Mouse (Mus musculus) megakaryocyte progenitor cell, adult 5-6 weeks (primary cell): ENCODE data around the gene Olfr854. TPM values are rescaled to one million over a fixed set of nuclear protein-coding genes. Genes with fewer than 3 reads are reported as not detected.

Source experiments
- ATAC-seq: replicated peaks from 2 replicates; pipeline ENCODE4 v1.8.0; 2016; ENCODE audit warnings: mild to moderate bottlenecking, moderate TSS enrichment, inconsistent platforms; ENCODE audit not compliant: poor library complexity
- total RNA-seq, 2 experiments: library from RNA; stranded (forward) in 1 of 2; stranded (reverse) in 1 of 2; fragments of 157-497, 149-512 nt in 1 of 2; fragments of 200-1000 nt in 1 of 2; gene quantifications; 2 replicates each; pipeline versions ENCODE4 v1.2.3 to v1.2.4; 2015 to 2017

Gene Olfr854
- not detected in 2 replicates for total RNA-seq (2015)
- not detected in 2 replicates for total RNA-seq (2017)

DNA sequence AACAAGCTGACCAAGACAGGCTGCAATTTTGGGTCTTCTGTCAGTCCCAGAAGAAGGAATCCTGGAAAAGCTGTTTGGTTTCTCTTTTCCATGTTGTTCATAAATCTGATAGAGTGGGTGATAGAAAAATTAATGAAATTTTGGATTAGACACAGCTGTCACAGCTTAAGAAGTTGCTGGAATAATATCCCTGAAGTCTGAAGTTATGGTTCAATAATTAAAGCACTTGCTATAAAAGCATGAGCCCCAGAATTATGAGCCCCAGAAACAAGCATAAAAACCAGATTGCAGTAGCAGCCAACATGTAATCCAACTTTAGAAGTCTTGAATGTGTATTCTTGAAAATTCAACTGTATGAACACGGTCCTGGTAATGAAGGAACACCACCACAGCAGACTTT lies at the start of gene Olfr854:
TSS of gene Olfr854 (minus strand) at position 101 of the 400 bp plus-strand sequence.
- no peak for ATAC-seq

DNA sequence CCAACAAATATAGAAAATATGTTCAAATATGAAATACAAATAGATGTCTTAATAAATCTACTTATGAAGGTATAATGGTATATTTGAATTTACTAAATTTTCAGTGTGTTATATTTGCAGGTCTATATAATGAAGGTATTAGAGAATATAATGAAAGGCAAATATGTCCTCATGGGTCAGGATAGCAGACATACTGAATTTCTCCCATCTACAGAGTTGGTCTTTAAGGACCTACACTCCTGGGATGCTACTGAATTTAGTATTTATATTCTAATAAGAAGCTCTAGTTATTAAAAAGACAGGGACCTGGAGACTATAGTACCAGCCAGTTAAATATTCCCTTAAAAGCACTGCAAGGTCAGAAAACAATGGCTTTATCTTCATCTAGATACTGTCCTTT lies 15.1 kb upstream of the Olfr854 start, which contains the start of gene Olfr855:
TSS of gene Olfr855 (plus strand) at position 301 of the 400 bp plus-strand sequence.
- ATAC-seq: no peak

DNA sequence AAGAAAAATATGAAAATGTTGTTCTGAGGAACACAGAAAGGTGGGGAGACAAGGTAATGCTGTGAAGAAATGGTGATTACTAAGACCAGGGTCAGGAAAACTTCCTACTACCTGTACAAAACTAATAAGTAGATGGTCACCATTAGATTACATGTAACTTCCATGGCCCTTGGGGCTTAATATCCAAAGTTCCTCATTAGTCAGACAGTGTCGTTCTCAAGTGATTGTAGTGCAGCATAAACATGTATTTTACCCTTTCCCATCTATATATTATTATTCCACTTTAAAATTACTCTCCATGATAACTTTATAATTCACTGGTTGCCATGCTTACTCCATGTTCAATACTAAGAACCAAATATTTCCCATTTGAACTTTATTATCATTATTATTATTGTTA lies 26.2 kb downstream of the Olfr854 start, which contains the start of gene Olfr853:
TSS of gene Olfr853 (minus strand) at position 101 of the 400 bp plus-strand sequence.
- ATAC-seq: no peak

Other genes starting within 250 kb of the Olfr854 start
- gene Olfr845, start 230.9 kb downstream of the Olfr854 start, total RNA-seq (2015): not detected in 2 replicates
- gene Olfr845, start 230.9 kb downstream of the Olfr854 start, total RNA-seq (2017): not detected in 2 replicates
- not detected in 2 replicates for gene Olfr846, start 203.4 kb downstream of the Olfr854 start, total RNA-seq (2015)
- not detected in 2 replicates for gene Olfr846, start 203.4 kb downstream of the Olfr854 start, total RNA-seq (2017)
- not detected in 2 replicates for gene Olfr847, start 188.7 kb downstream of the Olfr854 start, total RNA-seq (2015)
- not detected in 2 replicates for gene Olfr847, start 188.7 kb downstream of the Olfr854 start, total RNA-seq (2017)
- gene Olfr849, start 127.1 kb downstream of the Olfr854 start, total RNA-seq (2015): not detected in 2 replicates
- not detected in 2 replicates for gene Olfr849, start 127.1 kb downstream of the Olfr854 start, total RNA-seq (2017)
- not detected in 2 replicates for gene Olfr850, start 89.1 kb downstream of the Olfr854 start, total RNA-seq (2015)
- gene Olfr850, start 89.1 kb downstream of the Olfr854 start, total RNA-seq (2017): not detected in 2 replicates
- gene Olfr851, start 74.1 kb downstream of the Olfr854 start, total RNA-seq (2015): not detected in 2 replicates
- not detected in 2 replicates for gene Olfr851, start 74.1 kb downstream of the Olfr854 start, total RNA-seq (2017)
- gene Olfr853, start 26.3 kb downstream of the Olfr854 start, total RNA-seq (2015): not detected in 2 replicates
- gene Olfr853, start 26.3 kb downstream of the Olfr854 start, total RNA-seq (2017): not detected in 2 replicates
- gene Olfr855, start 15.2 kb upstream of the Olfr854 start, total RNA-seq (2015): not detected in 2 replicates
- gene Olfr855, start 15.2 kb upstream of the Olfr854 start, total RNA-seq (2017): not detected in 2 replicates
- gene Zfp317, start 54.7 kb upstream of the Olfr854 start, total RNA-seq (2015): 13.5 and 17.7 TPM in 2 replicates
- 19.2 and 20.8 TPM in 2 replicates for gene Zfp317, start 54.7 kb upstream of the Olfr854 start, total RNA-seq (2017)
- not detected in 2 replicates for gene Olfr857, start 142.1 kb upstream of the Olfr854 start, total RNA-seq (2015)
- gene Olfr857, start 142.1 kb upstream of the Olfr854 start, total RNA-seq (2017): not detected in 2 replicates
- not detected in 2 replicates for gene Olfr58, start 212.9 kb upstream of the Olfr854 start, total RNA-seq (2015)
- gene Olfr58, start 212.9 kb upstream of the Olfr854 start, total RNA-seq (2017): not detected in 2 replicates
- gene Olfr859, start 237.5 kb upstream of the Olfr854 start, total RNA-seq (2015): not detected in 2 replicates
- not detected in 2 replicates for gene Olfr859, start 237.5 kb upstream of the Olfr854 start, total RNA-seq (2017)